ENCODE assay signal across 8 mouse cellular contexts in genomic region chr1:164248465-164249331, GRCm38 (mm10). TPM values are rescaled to one million over a fixed set of nuclear protein-coding genes. Genes with fewer than 3 reads are reported as not detected.
DNase-seq lines count a peak whose midpoint lies in the region; ATAC-seq lines count a peak whose summit lies in the region.

TSS of gene Slc19a2 (plus strand) at chr1:164249046.

- H3K4me1 ChIP-seq in heart, embryonic 14.5 days (ENCODE audit: control insufficient read depth in 2 of 2, insufficient read depth in 2 of 2, low read length in 2 of 2), result peaks cover 11 to 28% of the 10 kb centered on the region in 2 experiments
- peaks cover 53% of the 10 kb centered on the region for H3K4me1 ChIP-seq in liver, embryonic 13.5 days (replicated peaks)
- H3K4me1 ChIP-seq in stomach, embryonic 16.5 days (ENCODE audit: control insufficient read depth, insufficient read depth, low read length), result peaks cover 16% of the 10 kb centered on the region

- peak; percentile 92 for ATAC-seq in CD4-positive, CD25-positive, alpha-beta regulatory T cell, adult 4 months
- ATAC-seq in heart, embryonic 14.5 days (ENCODE audit: insufficient number of reproducible peaks, insufficient read depth, low FRiP score, low read depth), result peak; percentile 94
- ATAC-seq in liver, embryonic 13.5 days (ENCODE audit: low read depth), result peak; percentile 91
- peak; percentile 94 for ATAC-seq in stomach, embryonic 16.5 days (ENCODE audit: insufficient read depth, low FRiP score)

- peak within 1 kb of the TSS; percentile 85 for H3K4me2 ChIP-seq in heart, embryonic 14.5 days (ENCODE audit: low read length)
- H3K4me2 ChIP-seq in liver, embryonic 13.5 days, result peak within 1 kb of the TSS; percentile 91
- H3K4me2 ChIP-seq in stomach, embryonic 16.5 days (ENCODE audit: low read depth, low read length), result peak within 1 kb of the TSS; percentile 75

- peak; percentile 95 for DNase-seq in c-Kit-negative CD71-positive TER-119-positive erythroid progenitor cells, embryonic 14.5 days (ENCODE audit: low read depth, low spot score)
- peak; percentile 85 for DNase-seq in fibroblast of lung, adult 2 months (ENCODE audit: low read depth)
- DNase-seq in kidney, postnatal 14 days, result peak; percentile 97
- DNase-seq in liver, embryonic 13.5 days, result peak; percentile 98
- peak; percentile 100 for DNase-seq in neural tube, embryonic 10.5 days (ENCODE audit: extremely low spot score, low spot score)

- WGBS in heart, embryonic 14.5 days, result under 1% methylated on average over 43 of the region's 79 CpGs
- 1% methylated on average over 51 of the region's 79 CpGs for WGBS in liver, embryonic 13.5 days (ENCODE audit: insufficient replicate concordance)
- under 1% methylated on average over 72 of the region's 79 CpGs for WGBS in stomach, embryonic 16.5 days

- H3K9ac ChIP-seq in heart, embryonic 14.5 days (ENCODE audit: low read length), result peak within 1 kb of the TSS; percentile 85
- H3K9ac ChIP-seq in liver, embryonic 13.5 days, result peak within 1 kb of the TSS; percentile 89
- peak within 1 kb of the TSS; percentile 80 for H3K9ac ChIP-seq in stomach, embryonic 16.5 days (ENCODE audit: low read length)

- H3K4me3 ChIP-seq in heart, embryonic 14.5 days (ENCODE audit: control insufficient read depth in 1 of 2, insufficient read depth in 1 of 2, low read depth in 1 of 2, low read length in 2 of 2), result peak within 1 kb of the TSS; percentile 76 to 93
- peak within 1 kb of the TSS; percentile 85 for H3K4me3 ChIP-seq in liver, embryonic 13.5 days (replicated peaks)
- H3K4me3 ChIP-seq in stomach, embryonic 16.5 days (replicated peaks; ENCODE audit: low read length), result peak within 1 kb of the TSS; percentile 61

- H3K27me3 ChIP-seq in heart, embryonic 14.5 days (ENCODE audit: control insufficient read depth, insufficient read depth, low read length), result no peaks in the 10 kb centered on the region
- no peaks in the 10 kb centered on the region for H3K27me3 ChIP-seq in liver, embryonic 13.5 days
- H3K27me3 ChIP-seq in stomach, embryonic 16.5 days (ENCODE audit: control insufficient read depth, insufficient read depth, low read length), result no peaks in the 10 kb centered on the region

- H3K27ac ChIP-seq in heart, embryonic 14.5 days (replicated peaks in 1 of 2; ENCODE audit: control insufficient read depth in 1 of 2, insufficient read depth in 1 of 2, low read depth in 2 of 2, low read length in 2 of 2), result peak within 1 kb of the TSS; percentile 96 to 99
- peak within 1 kb of the TSS; percentile 76 for H3K27ac ChIP-seq in liver, embryonic 13.5 days
- peak within 1 kb of the TSS; percentile 82 for H3K27ac ChIP-seq in stomach, embryonic 16.5 days (ENCODE audit: low read length)

- H3K9me3 ChIP-seq in heart, embryonic 14.5 days (ENCODE audit: control insufficient read depth, low read length), result no peaks in the 10 kb centered on the region
- H3K9me3 ChIP-seq in liver, embryonic 13.5 days (replicated peaks), result no peaks in the 10 kb centered on the region
- no peaks in the 10 kb centered on the region for H3K9me3 ChIP-seq in stomach, embryonic 16.5 days (replicated peaks; ENCODE audit: control insufficient read depth, low read length)

- no peaks in the 10 kb centered on the region for H3K36me3 ChIP-seq in heart, embryonic 14.5 days (ENCODE audit: control insufficient read depth, insufficient read depth, low read length)
- H3K36me3 ChIP-seq in liver, embryonic 13.5 days, result no peaks in the 10 kb centered on the region
- H3K36me3 ChIP-seq in stomach, embryonic 16.5 days (ENCODE audit: control insufficient read depth, insufficient read depth, low read length), result no peaks in the 10 kb centered on the region

RNA-seq across cellular contexts. Expression of gene Slc19a2, which starts in this region (rescaled TPM):
- 1 to 10 TPM in 1 of 2 experiments, under 1 TPM in 1; 0.76 to 1.6 TPM for polyA plus RNA-seq in CD4-positive, CD25-positive, alpha-beta regulatory T cell, adult 4 months (2017; shearing (Covaris generic))
- polyA plus RNA-seq in heart, embryonic 14.5 days (2014; fragmentation: Nextera tagmentation; extraction: Ambion mirVana), result 7.6 and 8.3 TPM in 2 replicates
- 20.6 and 25.3 TPM in 2 replicates for polyA plus RNA-seq in liver, embryonic 13.5 days (2015; fragmentation: Nextera tagmentation; extraction: Ambion mirVana)
- 15.3 and 15.9 TPM in 2 replicates for polyA plus RNA-seq in stomach, embryonic 16.5 days (2015; fragmentation: Nextera tagmentation; extraction: Ambion mirVana)

Comparison
In these comparisons a context has a peak if more than half of its experiments do, and no peak if none do; other contexts are left out.
1. Peak in every context shown above with its lines: DNase-seq, ATAC-seq, H3K4me3 ChIP-seq and H3K27ac ChIP-seq.